Mouse (Mus musculus): ENCODE results near the gene Hspa1l.
"Not testable (repeated sequence)": the region's sequence is repeated elsewhere in the genome, so short reads cannot be mapped to it uniquely, and the experiment has no call there.

The Hspa1l gene

GRCm38 (mm10) chr17:34972069-34972749 is at the start of gene Hspa1l, which contains the start of gene Hspa1a:
Gene Hspa1l, plus strand, starts transcription at chr17:34972703.
Gene Hspa1a, minus strand, starts transcription at chr17:34972156.
- peak; percentile 82 to 88 for DNase-seq (ENCODE audit: low spot score in 2 of 2)

GRCm38 (mm10) chr17:34922939-34923338 is 49.6 kb upstream of the Hspa1l start:
- DNase-seq (ENCODE audit: low spot score in 2 of 2) = no peak

GRCm38 (mm10) chr17:34924258-34924657 is 48.2 kb upstream of the Hspa1l start:
- no peak for DNase-seq (ENCODE audit: low spot score in 2 of 2)

GRCm38 (mm10) chr17:34927306-34928019 is 45.0 kb upstream of the Hspa1l start:
- no peak for DNase-seq (ENCODE audit: low spot score in 2 of 2)

- no peak for DNase-seq (ENCODE audit: low spot score in 2 of 2)
Observed at GRCm38 (mm10) chr17:34928841-34929240, 43.7 kb upstream of the Hspa1l start.

- DNase-seq (ENCODE audit: low spot score in 2 of 2) = peak; percentile 96 to 99
Observed at GRCm38 (mm10) chr17:34931061-34931734, 41.3 kb upstream of the Hspa1l start, which contains the start of gene Neu1. Gene Neu1, plus strand, starts transcription at chr17:34931253.

GRCm38 (mm10) chr17:34931735-34932098 is 40.8 kb upstream of the Hspa1l start:
- no peak for DNase-seq (ENCODE audit: low spot score in 2 of 2)

- no peak for DNase-seq (ENCODE audit: low spot score in 2 of 2)
Observed at GRCm38 (mm10) chr17:34932287-34932686, 40.2 kb upstream of the Hspa1l start.

- DNase-seq (ENCODE audit: low spot score in 2 of 2) = no peak
Observed at GRCm38 (mm10) chr17:34934031-34934430, 38.5 kb upstream of the Hspa1l start.

- no peak for DNase-seq (ENCODE audit: low spot score in 2 of 2)
Observed at GRCm38 (mm10) chr17:34934830-34935229, 37.7 kb upstream of the Hspa1l start.

- DNase-seq (ENCODE audit: low spot score in 2 of 2) = no peak
Observed at GRCm38 (mm10) chr17:34937960-34938505, 34.5 kb upstream of the Hspa1l start.

- no peak for DNase-seq (ENCODE audit: low spot score in 2 of 2)
Observed at GRCm38 (mm10) chr17:34941344-34942041, 31.0 kb upstream of the Hspa1l start.

GRCm38 (mm10) chr17:34943128-34943815 is 29.2 kb upstream of the Hspa1l start:
- no peak for DNase-seq (ENCODE audit: low spot score in 2 of 2)

GRCm38 (mm10) chr17:34944362-34944761 is 28.1 kb upstream of the Hspa1l start:
- DNase-seq (ENCODE audit: low spot score in 2 of 2) = no peak

- DNase-seq (ENCODE audit: low spot score in 2 of 2) = no peak
Observed at GRCm38 (mm10) chr17:34946486-34947140, 25.9 kb upstream of the Hspa1l start.

GRCm38 (mm10) chr17:34947606-34948005 is 24.9 kb upstream of the Hspa1l start:
- no peak for DNase-seq (ENCODE audit: low spot score in 2 of 2)

- not testable (repeated sequence) for DNase-seq (ENCODE audit: low spot score in 2 of 2)
Observed at GRCm38 (mm10) chr17:34948721-34949552, 23.6 kb upstream of the Hspa1l start.

- DNase-seq (ENCODE audit: low spot score in 2 of 2) = no peak
Observed at GRCm38 (mm10) chr17:34949553-34949969, 22.9 kb upstream of the Hspa1l start.

Data from urinary bladder, postnatal 36 days (tissue).